Mouse (Mus musculus) MEL (cell line): ENCODE data around the gene Kalrn. TPM values are rescaled to one million over a fixed set of nuclear protein-coding genes. Genes with fewer than 3 reads are reported as not detected.

Experiments
- DNase-seq: peaks from one replicate; pipeline ENCODE4 v3.0.0; 2011; ENCODE audit warnings: low read depth, low spot score
- H3K27ac ChIP-seq: 2 replicates; pipeline ENCODE4 v1.5.1; 2012; ENCODE audit warnings: low read depth, mild to moderate bottlenecking, control low read depth, low read length, moderate library complexity; ENCODE audit not compliant: control insufficient read depth
- H3K27me3 ChIP-seq, 2 experiments: fragments of 150-350 bp in 1 of 2; sonication (generic) in 1 of 2; 2 replicates each; pipeline ENCODE4 v1.6.1; 2012; ENCODE audit warnings: low read length in 2 of 2, mild to moderate bottlenecking in 2 of 2, improper control_type of control experiment in 1 of 2, moderate library complexity in 1 of 2; ENCODE audit not compliant: insufficient read depth in 2 of 2, control insufficient read depth in 1 of 2
- H3K36me3 ChIP-seq, 2 experiments: 2 replicates each; pipeline ENCODE4 v1.6.1; 2012 to 2014; ENCODE audit warnings: low read length in 2 of 2, improper control_type of control experiment in 1 of 2, inconsistent platforms in 1 of 2, mild to moderate bottlenecking in 1 of 2; ENCODE audit not compliant: insufficient read depth in 2 of 2, control insufficient read depth in 1 of 2
- H3K4me1 ChIP-seq, 2 experiments: fragments of 150-350 bp in 1 of 2; sonication (generic) in 1 of 2; 2 replicates each; pipeline ENCODE4 v1.6.1; 2012; ENCODE audit warnings: low read length in 2 of 2, improper control_type of control experiment in 1 of 2, mild to moderate bottlenecking in 1 of 2; ENCODE audit not compliant: insufficient read depth in 2 of 2, control insufficient read depth in 1 of 2
- H3K4me3 ChIP-seq, 2 experiments: fragments of 150-350 bp in 1 of 2; sonication (generic) in 1 of 2; 2 replicates each; pipeline ENCODE4 v1.5.1; 2012; ENCODE audit warnings: low read depth in 2 of 2, low read length in 2 of 2, mild to moderate bottlenecking in 2 of 2, moderate library complexity in 2 of 2, control low read depth in 1 of 2, improper control_type of control experiment in 1 of 2; ENCODE audit not compliant: control insufficient read depth in 1 of 2, insufficient read depth in 1 of 2
- H3K79me2 ChIP-seq: 2 replicates; pipeline ENCODE4 v1.6.1; 2012; ENCODE audit warnings: mild to moderate bottlenecking, low read length, moderate library complexity; ENCODE audit not compliant: control insufficient read depth, poor library complexity, insufficient read depth
- H3K9ac ChIP-seq: 2 replicates; pipeline ENCODE4 v1.6.1; 2012; ENCODE audit warnings: low read depth, mild to moderate bottlenecking, control low read depth, low read length, moderate library complexity; ENCODE audit not compliant: control insufficient read depth, poor library complexity, severe bottlenecking
- H3K9me3 ChIP-seq: fragments of 150-350 bp; sonication (generic); replicated peaks from 2 replicates; pipeline ENCODE4 v1.6.1; 2012; ENCODE audit warnings: mild to moderate bottlenecking, low read length, improper control_type of control experiment, moderate library complexity; ENCODE audit not compliant: insufficient read depth
- BHLHE40 ChIP-seq: IDR thresholded peaks from 2 replicates; pipeline ENCODE4 v1.6.1; 2012; ENCODE audit warnings: low read depth, mild to moderate bottlenecking, inconsistent platforms, low read length, improper control_type of control experiment, borderline replicate concordance
- CHD1 ChIP-seq: IDR thresholded peaks from 2 replicates; pipeline ENCODE4 v1.6.1; 2012; ENCODE audit warnings: low read depth, mild to moderate bottlenecking, inconsistent platforms, low read length, improper control_type of control experiment
- ELF1 ChIP-seq: IDR thresholded peaks from 2 replicates; pipeline ENCODE4 v1.6.1; 2014; ENCODE audit warnings: low read depth, mild to moderate bottlenecking, inconsistent platforms, low read length, improper control_type of control experiment, moderate library complexity
- EP300 ChIP-seq, 2 experiments: IDR thresholded peaks; 2 replicates each; pipeline ENCODE4 v1.6.1; 2011; ENCODE audit warnings: improper control_type of control experiment in 2 of 2, low read length in 2 of 2, low read depth in 1 of 2, mild to moderate bottlenecking in 1 of 2
- ETS1 ChIP-seq: IDR thresholded peaks from 2 replicates; pipeline ENCODE4 v1.6.1; 2012; ENCODE audit warnings: low read depth, mild to moderate bottlenecking, inconsistent platforms, low read length, improper control_type of control experiment, moderate library complexity
- GATA1 ChIP-seq: IDR thresholded peaks from 2 replicates; pipeline ENCODE4 v1.6.1; 2011; ENCODE audit warnings: low read depth, low read length, improper control_type of control experiment
- HCFC1 ChIP-seq: IDR thresholded peaks from 2 replicates; pipeline ENCODE4 v1.6.1; 2012; ENCODE audit warnings: low read depth, mild to moderate bottlenecking, inconsistent platforms, low read length, improper control_type of control experiment, moderate library complexity
- JUND ChIP-seq: IDR thresholded peaks from 2 replicates; pipeline ENCODE4 v1.6.1; 2011; ENCODE audit warnings: low read depth, mild to moderate bottlenecking, improper control_type of control experiment, low read length
- KAT2A ChIP-seq: conservative IDR thresholded peaks from 2 replicates; pipeline ENCODE4 v1.6.1; 2012; ENCODE audit warnings: low read depth, low read length, improper control_type of control experiment, inconsistent platforms
- MXI1 ChIP-seq: IDR thresholded peaks from 2 replicates; pipeline ENCODE4 v1.6.1; 2011; ENCODE audit warnings: mild to moderate bottlenecking, low read depth, low read length, improper control_type of control experiment
- NELFE ChIP-seq: IDR thresholded peaks from 2 replicates; pipeline ENCODE4 v1.6.1; 2011; ENCODE audit warnings: low read depth, low read length, improper control_type of control experiment
- POLR2A ChIP-seq, 2 experiments: IDR thresholded peaks; 2 replicates each; pipeline ENCODE4 v1.6.1; 2011 to 2012; ENCODE audit warnings: low read length in 2 of 2, mild to moderate bottlenecking in 2 of 2, control low read depth in 1 of 2, improper control_type of control experiment in 1 of 2, low read depth in 1 of 2, moderate library complexity in 1 of 2; ENCODE audit not compliant: control insufficient read depth in 1 of 2, insufficient read depth in 1 of 2, poor library complexity in 1 of 2
- POLR2AphosphoS5 ChIP-seq: IDR thresholded peaks from 2 replicates; pipeline ENCODE4 v1.6.1; 2012; ENCODE audit warnings: low read depth, borderline replicate concordance, mild to moderate bottlenecking, inconsistent platforms, low read length, moderate library complexity, mixed read lengths
- RAD21 ChIP-seq: IDR thresholded peaks from 2 replicates; pipeline ENCODE4 v1.6.1; 2011; ENCODE audit warnings: mild to moderate bottlenecking, low read depth, low read length, improper control_type of control experiment
- SIN3A ChIP-seq: IDR thresholded peaks from 2 replicates; pipeline ENCODE4 v1.6.1; 2012; ENCODE audit warnings: low read length, improper control_type of control experiment, inconsistent platforms
- SMC3 ChIP-seq: IDR thresholded peaks from 2 replicates; pipeline ENCODE4 v1.6.1; 2011; ENCODE audit warnings: low read depth, low read length, improper control_type of control experiment
- TBP ChIP-seq: IDR thresholded peaks from 2 replicates; pipeline ENCODE4 v1.8.0; 2011; ENCODE audit warnings: low read depth, low read length, improper control_type of control experiment
- TCF12 ChIP-seq: IDR thresholded peaks from 2 replicates; pipeline ENCODE4 v1.6.1; 2014; ENCODE audit warnings: low read depth, mild to moderate bottlenecking, inconsistent platforms, low read length, improper control_type of control experiment, moderate library complexity
- USF2 ChIP-seq, 2 experiments: IDR thresholded peaks; 2 replicates each; pipeline ENCODE4 v1.6.1; 2011 to 2012; ENCODE audit warnings: improper control_type of control experiment in 2 of 2, low read length in 2 of 2, borderline replicate concordance in 1 of 2, inconsistent platforms in 1 of 2, low read depth in 1 of 2, mild to moderate bottlenecking in 1 of 2; ENCODE audit not compliant: insufficient read depth in 1 of 2
- ZC3H11A ChIP-seq: IDR thresholded peaks from 2 replicates; pipeline ENCODE4 v1.6.1; 2012; ENCODE audit warnings: low read depth, mild to moderate bottlenecking, inconsistent platforms, low read length, improper control_type of control experiment
- ZMIZ1 ChIP-seq: IDR thresholded peaks from 2 replicates; pipeline ENCODE4 v1.6.1; 2012; ENCODE audit warnings: low read depth, mild to moderate bottlenecking, inconsistent platforms, low read length, improper control_type of control experiment, moderate library complexity
- ZNF384 ChIP-seq: IDR thresholded peaks from 2 replicates; pipeline ENCODE4 v1.6.1; 2012; ENCODE audit warnings: low read depth, mild to moderate bottlenecking, inconsistent platforms, low read length, improper control_type of control experiment
- polyA plus RNA-seq, 2 experiments: library from polyadenylated mRNA; stranded (reverse) in 1 of 2; unstranded in 1 of 2; fragments of >175 nt in 1 of 2; fragments of >200 nt in 1 of 2; gene quantifications; 2 replicates each; pipeline versions ENCODE4 v1.2.1 to v1.2.4; 2012; ENCODE audit warnings: low replicate concordance in 2 of 2, low read depth in 1 of 2; ENCODE audit not compliant: insufficient read length in 2 of 2, insufficient read depth in 1 of 2, missing spikeins in 1 of 2
- total RNA-seq: library from RNA; depleted of rRNA; stranded (reverse); fragments of 300-350 nt; gene quantifications from 2 replicates; pipeline ENCODE4 v1.2.3, GENCODE M21; 2012

Gene Kalrn
- total and polyA plus RNA-seq, 3 experiments, result 10.4 to 11.8 TPM; not detected in 1

- Histone ChIP-seq H3K27ac (no peak overlapping the region), H3K27me3 (no peaks in the 10 kb centered on the region), H3K9me3 (no peaks in the 10 kb centered on the region), H3K4me3 (no peak overlapping the region), H3K36me3 (no peaks in the 10 kb centered on the region), H3K79me2 (no peaks in the 10 kb centered on the region), H3K9ac (no peak overlapping the region), H3K4me1 (no peaks in the 10 kb centered on the region)
- no peak for DNase-seq
- no peak for TF ChIP-seq ZC3H11A
- no peak for TF ChIP-seq JUND
- no peak for TF ChIP-seq TCF12
- TF ChIP-seq CHD1, result no peak
- TF ChIP-seq HCFC1, result no peak
- no peak for TF ChIP-seq NELFE
- no peak for TF ChIP-seq TBP
- no peak for TF ChIP-seq GATA1
- no peak for TF ChIP-seq EP300 (IDR thresholded peaks at IDR 0.05; ENCODE audit: low read depth in 1 of 2, low read length in 2 of 2)
- TF ChIP-seq KAT2A, result no peak
- no peak for TF ChIP-seq RAD21
- TF ChIP-seq ETS1, result no peak
- no peak for TF ChIP-seq ELF1
- no peak for TF ChIP-seq POLR2A (IDR thresholded peaks at IDR 0.05; ENCODE audit: control insufficient read depth in 1 of 2, insufficient read depth in 1 of 2, low read depth in 1 of 2, low read length in 2 of 2, poor library complexity in 1 of 2)
- TF ChIP-seq SMC3, result no peak
- TF ChIP-seq ZNF384, result no peak
- TF ChIP-seq POLR2AphosphoS5, result no peak
- no peak for TF ChIP-seq ZMIZ1
These were observed 155.4 kb downstream of the Kalrn start for GRCm38 (mm10) chr16:34417966-34418365.

GRCm38 (mm10) chr16:34417383-34417782, 155.9 kb downstream of the Kalrn start:
- no peaks in the 10 kb centered on the region for H3K36me3 ChIP-seq
- H3K79me2 ChIP-seq, result no peaks in the 10 kb centered on the region
- H3K9me3 ChIP-seq, result no peaks in the 10 kb centered on the region
- no peak overlapping the region for H3K9ac ChIP-seq
- no peaks in the 10 kb centered on the region for H3K4me1 ChIP-seq
- no peak overlapping the region for H3K27ac ChIP-seq
- DNase-seq, result no peak
- H3K4me3 ChIP-seq, result no peak overlapping the region
- TF ChIP-seq BHLHE40 (no peak), ETS1 (no peak), SIN3A (no peak), USF2 (IDR thresholded peaks at IDR 0.05; ENCODE audit: borderline replicate concordance in 1 of 2, insufficient read depth in 1 of 2, low read depth in 1 of 2, low read length in 2 of 2) (no peak), MXI1 (no peak)
- H3K27me3 ChIP-seq, result no peaks in the 10 kb centered on the region
